Mouse (Mus musculus): ENCODE results near the gene Oip5.
A peak's percentile ranks its signal among the peaks of the same experiment; 100 is the strongest.
"Not testable (repeated sequence)": the region's sequence is repeated elsewhere in the genome, so short reads cannot be mapped to it uniquely, and the experiment has no call there.

The Oip5 gene

GRCm38 (mm10) chr2:119618199-119618982, at the start of gene Oip5, which contains the start of gene Nusap1:
Gene Oip5, minus strand, starts transcription at chr2:119618469.
Gene Nusap1, plus strand, starts transcription at chr2:119618298.
- DNase-seq (ENCODE audit: low read depth, low spot score) = peak; percentile 97

GRCm38 (mm10) chr2:119665744-119666143, 47.5 kb upstream of the Oip5 start:
- not testable (repeated sequence) for DNase-seq (ENCODE audit: low read depth, low spot score)

DNA sequence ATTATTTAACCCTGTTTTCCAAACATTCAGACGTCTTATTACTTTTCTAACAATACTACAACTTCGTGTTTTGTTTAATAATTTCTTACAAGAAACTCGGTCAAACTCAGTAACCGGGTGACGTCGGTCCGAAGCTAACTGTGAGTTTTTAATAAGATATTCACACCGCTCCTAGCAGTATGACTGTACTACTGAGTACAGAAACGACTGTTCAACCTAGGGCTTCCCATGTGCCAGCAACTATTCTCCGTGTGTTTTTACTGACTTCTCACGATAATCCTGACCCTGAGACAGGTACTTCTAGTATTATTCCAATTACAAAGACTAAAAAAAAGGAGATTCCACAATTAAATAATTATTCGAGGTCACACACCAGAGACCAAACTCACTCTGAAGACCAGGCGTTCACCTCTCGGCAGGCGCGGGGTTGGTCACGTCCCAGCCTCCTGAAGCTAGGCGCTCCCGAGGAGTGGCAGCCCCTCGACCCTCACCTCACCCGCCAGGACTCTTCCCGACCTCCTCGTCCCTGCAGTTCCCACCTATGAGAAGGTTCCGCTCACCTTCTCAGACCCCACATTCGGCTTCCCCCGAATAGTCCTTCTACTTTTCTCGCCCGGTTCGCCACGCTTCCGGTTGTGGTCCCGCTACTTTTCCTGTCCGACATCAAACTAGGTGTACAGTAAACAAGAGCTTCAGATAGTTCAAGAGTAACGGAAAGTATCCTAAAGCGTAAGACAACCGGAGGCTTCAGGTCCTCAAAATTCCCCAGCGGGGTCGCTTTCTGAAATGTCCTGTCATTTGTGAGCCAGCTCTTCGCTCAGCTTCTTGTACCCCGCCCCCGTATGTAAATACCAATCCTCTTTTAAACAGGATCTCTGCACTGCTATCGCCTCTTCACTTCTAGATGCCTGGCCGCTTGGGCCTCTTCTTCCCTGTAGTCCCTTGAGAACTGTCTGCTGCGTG, 44.2 kb upstream of the Oip5 start, which contains the start of gene Ndufaf1:
Ndufaf1 (minus strand) TSS at position 608 of the 963 bp plus-strand sequence.
- peak; percentile 82 for DNase-seq (ENCODE audit: low read depth, low spot score)

GRCm38 (mm10) chr2:119644254-119644653, 26.0 kb upstream of the Oip5 start:
- DNase-seq (ENCODE audit: low read depth, low spot score) = no peak

DNA sequence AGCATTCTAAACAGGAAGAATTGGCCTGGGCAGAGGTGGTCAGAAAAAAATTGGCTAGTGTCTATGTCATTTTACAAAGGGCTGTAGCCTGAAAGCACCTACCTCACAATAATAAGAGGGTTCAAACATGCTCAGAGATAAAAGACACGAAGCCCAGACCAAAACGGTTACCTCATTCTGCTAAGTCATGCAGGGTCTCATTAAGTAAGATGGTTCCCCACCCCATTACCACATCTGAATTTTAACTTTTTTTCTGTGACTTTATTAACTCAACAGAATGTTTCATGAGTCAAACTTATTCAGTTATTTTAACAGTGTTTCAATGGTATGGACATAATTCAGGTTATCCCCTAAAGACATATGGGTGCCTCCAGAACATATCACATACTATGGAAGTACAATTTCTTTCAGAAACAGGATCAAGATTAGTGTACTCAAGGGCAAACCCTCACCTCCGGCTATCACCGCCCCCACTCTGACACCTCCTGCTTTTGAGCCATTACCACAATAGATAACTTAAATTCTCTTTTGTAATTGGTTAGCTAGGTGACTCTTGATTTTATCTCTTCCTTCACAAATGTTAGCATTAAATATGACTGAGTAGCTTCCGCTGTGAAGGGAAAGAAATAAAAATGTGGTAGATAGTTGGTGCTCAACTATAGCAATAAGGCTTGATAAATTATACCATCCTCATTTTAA, 23.1 kb upstream of the Oip5 start:
- no peak for DNase-seq (ENCODE audit: low read depth, low spot score)

GRCm38 (mm10) chr2:119636781-119637180, 18.5 kb upstream of the Oip5 start:
- DNase-seq (ENCODE audit: low read depth, low spot score) = no peak

GRCm38 (mm10) chr2:119621302-119621701, 3.0 kb upstream of the Oip5 start:
- no peak for DNase-seq (ENCODE audit: low read depth, low spot score)

DNA sequence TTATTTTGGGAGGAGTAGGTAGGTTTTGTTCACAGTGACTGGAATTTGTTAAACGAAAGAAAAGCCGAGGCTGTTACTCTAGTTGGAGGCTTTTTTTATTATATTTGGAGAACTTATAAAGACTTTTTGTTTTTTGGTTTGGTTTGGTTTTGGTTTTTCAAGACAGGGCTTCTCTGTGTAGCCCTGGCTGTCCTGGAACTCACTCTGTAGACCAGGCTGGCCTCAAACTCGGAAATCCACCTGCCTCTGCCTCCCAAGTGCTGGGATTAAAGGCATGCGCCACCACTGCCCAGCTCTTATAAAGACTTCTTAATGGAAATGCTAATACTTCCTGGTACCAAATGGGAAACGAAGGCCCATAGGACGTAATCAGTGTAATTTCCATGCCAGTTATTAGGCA, 733 bp upstream of the Oip5 start:
- DNase-seq (ENCODE audit: low read depth, low spot score) = not testable (repeated sequence)

DNA sequence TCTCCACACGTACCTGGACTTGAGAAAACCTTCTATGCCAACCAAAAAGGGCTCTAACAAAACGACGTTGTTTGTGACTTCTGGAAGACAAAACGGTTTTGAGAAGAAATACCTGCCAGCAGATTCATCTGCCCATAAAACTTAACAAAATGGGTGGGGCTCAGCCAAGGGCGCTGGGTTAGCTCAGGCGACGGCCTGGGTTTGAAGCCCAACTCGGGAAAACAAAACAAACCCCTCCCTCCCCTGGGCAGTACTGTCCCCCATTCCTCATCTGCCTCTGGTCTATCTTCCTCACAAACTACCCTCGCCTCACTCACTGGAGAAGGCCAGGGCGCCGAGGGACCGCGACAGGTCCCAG, 449 bp downstream of the Oip5 start:
- DNase-seq (ENCODE audit: low read depth, low spot score) = no peak

DNA sequence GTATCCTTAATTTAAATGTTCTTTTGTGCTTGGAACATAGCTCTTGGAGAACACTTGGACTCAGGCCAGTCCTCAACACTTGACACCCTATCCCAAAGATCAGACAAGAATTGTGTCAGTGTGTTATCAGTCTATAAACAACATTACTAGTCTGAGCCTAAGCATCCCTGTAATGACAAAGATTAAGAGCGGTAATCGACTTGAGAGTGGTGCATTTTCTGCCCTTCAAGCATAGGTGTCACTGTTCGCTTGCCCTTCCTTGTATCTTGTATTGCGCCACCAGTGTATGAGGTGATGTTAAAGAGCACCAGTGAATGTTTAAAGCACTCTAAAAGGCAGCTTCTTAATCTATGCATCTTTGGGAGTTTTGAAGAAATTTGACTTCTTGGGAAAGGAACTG, 11.2 kb downstream of the Oip5 start:
- DNase-seq (ENCODE audit: low read depth, low spot score) = no peak

DNA sequence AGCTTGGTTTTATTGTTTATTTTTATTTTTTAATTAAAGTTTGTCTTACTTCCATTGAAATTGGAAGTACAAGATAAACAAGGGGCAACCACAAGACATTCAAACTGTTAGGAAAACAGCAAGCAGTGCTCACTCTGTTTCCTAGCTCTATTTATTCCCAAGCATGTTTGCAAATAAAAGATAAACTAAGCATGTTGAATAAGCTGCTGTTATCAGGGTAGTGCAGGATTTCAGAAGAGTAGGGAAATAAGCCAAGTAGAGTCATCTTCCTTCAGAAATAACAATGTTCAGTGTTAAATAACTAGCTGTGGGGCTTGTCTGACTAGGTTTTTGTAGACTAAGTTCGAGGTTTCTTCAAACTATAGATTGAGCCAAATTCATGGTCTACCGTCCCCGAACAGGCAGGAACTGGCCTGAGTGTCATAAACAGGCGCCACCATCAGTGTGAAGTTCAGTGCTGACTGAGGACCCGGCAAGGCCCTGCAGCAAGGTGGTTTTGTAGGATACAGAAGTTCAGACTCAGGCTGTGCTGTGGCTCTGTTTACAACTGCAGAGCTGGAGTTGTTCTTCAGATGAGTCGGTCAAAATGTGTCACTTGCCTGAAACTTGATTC, 12.8 kb downstream of the Oip5 start:
- no peak for DNase-seq (ENCODE audit: low read depth, low spot score)

DNA sequence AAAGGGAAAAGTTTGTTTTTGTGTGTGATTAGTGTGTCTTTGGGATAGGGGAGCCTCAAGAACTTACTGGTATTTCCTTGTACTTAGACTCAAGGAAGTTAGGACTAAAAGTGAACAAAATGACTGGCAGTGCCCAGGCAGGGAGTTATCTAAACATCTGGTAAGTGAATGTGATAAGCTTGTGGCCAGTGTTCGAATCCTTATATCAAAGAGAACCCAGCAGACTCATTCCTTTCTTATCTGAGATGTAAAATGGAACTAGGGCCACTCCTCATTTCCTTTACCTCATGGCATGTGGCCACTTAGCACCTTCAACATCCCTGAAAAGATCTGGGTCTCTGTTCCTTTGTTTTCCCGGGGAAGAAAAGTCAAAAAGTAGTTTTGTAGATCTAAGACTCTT, 14.4 kb downstream of the Oip5 start:
- no peak for DNase-seq (ENCODE audit: low read depth, low spot score)

- no peak for DNase-seq (ENCODE audit: low read depth, low spot score)
Observed at GRCm38 (mm10) chr2:119602488-119602887, 15.8 kb downstream of the Oip5 start.

DNA sequence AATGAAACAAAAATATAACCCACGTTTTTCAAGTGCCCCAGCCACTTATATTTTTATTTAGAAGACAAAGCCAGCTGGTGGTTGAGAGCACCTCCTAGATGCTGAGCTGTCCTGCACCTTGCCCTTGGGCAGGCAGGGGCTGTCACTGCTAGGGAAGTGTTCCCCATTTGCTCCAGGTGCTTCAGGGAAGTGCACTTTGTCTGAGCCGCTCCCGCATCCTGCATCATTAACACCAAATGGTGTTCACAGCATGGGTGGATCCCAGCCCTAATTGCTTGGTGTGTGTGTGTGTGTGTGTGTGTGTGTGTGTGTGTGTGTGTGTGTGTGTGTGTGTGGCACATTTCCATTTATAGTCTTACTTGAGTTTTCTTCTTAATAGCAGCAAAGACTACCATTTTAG, 16.7 kb downstream of the Oip5 start:
- not testable (repeated sequence) for DNase-seq (ENCODE audit: low read depth, low spot score)

- DNase-seq (ENCODE audit: low read depth, low spot score) = peak; percentile 73
Observed at GRCm38 (mm10) chr2:119601027-119601426, 17.2 kb downstream of the Oip5 start.

DNA sequence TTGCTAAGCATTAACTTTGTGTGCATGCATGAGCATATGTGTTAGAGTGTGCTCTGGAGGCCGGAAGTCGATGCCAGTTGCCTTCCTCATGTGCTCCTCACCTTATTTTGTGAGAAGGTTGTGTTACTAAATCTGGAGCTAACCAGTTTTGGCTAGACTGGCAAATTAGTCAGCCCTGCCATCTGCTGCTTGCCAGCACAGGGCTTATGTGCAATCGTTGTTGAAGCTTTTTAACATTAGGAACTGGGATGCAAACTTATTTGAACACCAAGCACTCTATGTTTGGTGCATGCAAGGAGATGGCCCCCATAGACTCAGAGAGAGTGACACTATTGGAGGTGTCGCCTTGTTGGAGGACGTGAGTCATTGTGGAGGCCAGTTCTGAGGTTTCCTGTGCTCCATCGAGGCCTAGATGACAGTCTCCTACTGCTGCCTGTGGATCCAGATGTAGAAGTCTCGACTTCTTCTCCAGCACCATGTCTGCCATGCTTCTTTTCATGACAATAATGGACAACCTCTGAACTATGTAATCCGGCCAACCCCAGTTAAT, 21.4 kb downstream of the Oip5 start:
- peak; percentile 81 for DNase-seq (ENCODE audit: low read depth, low spot score)

DNA sequence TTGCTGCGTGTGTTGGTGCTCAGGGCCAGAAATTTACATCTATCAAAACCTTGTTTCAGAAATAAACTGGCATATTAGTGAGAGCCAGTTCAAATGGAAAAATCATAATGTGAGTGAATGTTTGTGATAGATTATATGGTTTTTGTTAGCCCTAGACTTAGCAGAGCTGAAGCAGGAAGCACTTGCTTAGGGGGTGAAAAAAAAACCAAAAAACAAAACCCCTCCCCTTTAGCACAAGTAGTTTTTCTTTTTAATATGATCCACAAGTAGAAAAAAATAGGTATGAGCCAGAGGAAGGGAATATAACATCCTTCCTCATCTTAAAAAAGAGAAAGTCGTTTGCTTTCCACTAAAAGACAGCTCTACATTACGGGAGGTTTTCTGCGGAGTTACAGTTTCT, 23.0 kb downstream of the Oip5 start:
- DNase-seq (ENCODE audit: low read depth, low spot score) = no peak

GRCm38 (mm10) chr2:119594113-119594981, 23.9 kb downstream of the Oip5 start:
- DNase-seq (ENCODE audit: low read depth, low spot score) = peak; percentile 98

GRCm38 (mm10) chr2:119593765-119594112, 24.5 kb downstream of the Oip5 start:
- DNase-seq (ENCODE audit: low read depth, low spot score) = no peak

- DNase-seq (ENCODE audit: low read depth, low spot score) = no peak
Observed at GRCm38 (mm10) chr2:119591247-119591646, 27.0 kb downstream of the Oip5 start.
